Mouse (Mus musculus) duodenum, adult 2 months (tissue): ENCODE measurements around the gene Vmn1r38. TPM values are rescaled to one million over a fixed set of nuclear protein-coding genes. Genes with fewer than 3 reads are reported as not detected.

Experiments
- polyA plus RNA-seq: library from polyadenylated mRNA; depleted of rRNA; stranded (reverse); fragments of >200 nt; gene quantifications from 2 replicates; pipeline ENCODE4 v1.2.3, GENCODE M21; 2012; ENCODE audit warnings: low replicate concordance; rRNA removed

Gene Vmn1r38
- not detected in 2 replicates for polyA plus RNA-seq

DNA sequence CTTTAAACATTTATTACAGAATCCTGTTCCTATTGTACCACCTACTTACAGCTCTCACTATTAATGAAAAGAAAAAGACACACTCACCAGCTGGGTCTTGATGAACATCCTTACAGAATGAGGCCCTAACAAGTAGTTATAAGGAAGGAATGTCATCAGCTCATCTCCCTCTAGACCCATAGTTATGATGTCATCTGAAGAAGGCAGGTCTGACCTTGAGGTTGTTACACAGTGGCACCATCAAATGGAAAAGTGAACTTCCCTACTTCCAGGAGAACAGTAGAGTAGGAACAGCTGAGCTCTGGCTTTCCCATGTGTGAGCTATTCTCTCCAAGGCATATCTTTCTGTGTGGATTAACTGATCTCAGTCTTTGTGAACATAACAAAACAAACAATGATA is at the start of gene Vmn1r38:
Gene Vmn1r38, minus strand, starts transcription at position 101 of the 400 bp plus-strand sequence.

DNA sequence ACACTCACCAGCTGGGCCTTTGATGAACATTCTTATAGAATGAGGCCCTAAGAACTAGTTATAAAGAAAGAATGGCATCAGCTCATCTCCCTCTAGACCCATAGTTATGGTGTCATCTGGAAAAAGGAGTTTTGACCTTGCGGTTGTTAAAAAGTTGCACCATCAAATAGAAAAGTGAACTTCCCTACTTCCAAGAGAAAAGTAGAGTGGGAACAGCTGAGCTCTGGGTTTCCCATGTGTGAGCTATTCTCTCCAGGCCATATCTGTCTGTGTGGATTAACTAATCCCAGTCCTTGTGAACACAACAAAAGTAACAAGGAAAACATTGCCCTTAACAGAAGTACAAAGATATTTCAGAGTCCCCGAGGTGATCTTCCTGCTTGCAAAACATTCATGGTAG is 28.1 kb upstream of the Vmn1r38 start, which contains the start of gene Vmn1r39:
Gene Vmn1r39, minus strand, starts transcription at position 101 of the 400 bp plus-strand sequence.

DNA sequence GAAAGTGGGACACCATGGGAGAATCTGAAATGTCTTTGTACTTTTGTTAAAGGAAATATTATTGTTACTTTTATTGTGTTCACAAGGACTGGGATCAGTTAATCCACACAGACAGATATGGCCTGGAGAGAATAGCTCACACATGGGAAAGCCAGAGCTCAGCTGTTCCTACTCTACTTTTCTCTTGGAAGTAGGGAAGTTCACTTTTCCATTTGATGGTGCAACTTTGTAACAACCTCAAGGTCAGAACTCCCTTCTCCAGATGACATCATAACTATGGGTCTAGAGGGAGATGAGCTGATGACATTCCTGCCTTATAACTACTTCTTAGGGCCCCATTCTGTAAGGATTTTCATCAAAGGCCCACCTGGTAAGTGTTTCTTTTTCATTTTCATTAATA is 53.3 kb downstream of the Vmn1r38 start, which contains the start of gene Vmn1r37:
Gene Vmn1r37, plus strand, starts transcription at position 301 of the 400 bp plus-strand sequence.

Other genes with a start within 250 kb of the Vmn1r38 start
- 1.7 and 2.1 TPM in 2 replicates for gene Mad2l1, start 247.2 kb downstream of the Vmn1r38 start, polyA plus RNA-seq
- not detected in 2 replicates for gene Vmn1r32, start 222.5 kb downstream of the Vmn1r38 start, polyA plus RNA-seq
- gene Vmn1r33, start 164.3 kb downstream of the Vmn1r38 start, polyA plus RNA-seq = not detected in 2 replicates
- not detected in 2 replicates for gene Vmn1r34, start 138.7 kb downstream of the Vmn1r38 start, polyA plus RNA-seq
- gene Vmn1r35, start 96.7 kb downstream of the Vmn1r38 start, polyA plus RNA-seq = not detected in 2 replicates
- not detected in 2 replicates for gene Vmn1r36, start 63.5 kb downstream of the Vmn1r38 start, polyA plus RNA-seq
- gene Vmn1r37, start 53.2 kb downstream of the Vmn1r38 start, polyA plus RNA-seq = not detected in 2 replicates
- gene Vmn1r39, start 28.0 kb upstream of the Vmn1r38 start, polyA plus RNA-seq = not detected in 2 replicates
- gene Gng12, start 113.8 kb upstream of the Vmn1r38 start, polyA plus RNA-seq = 18.4 and 31.5 TPM in 2 replicates